Mouse (Mus musculus) forebrain, embryonic 16.5 days (tissue): Measurements from ENCODE around the gene Lmntd1. TPM values are rescaled to one million over a fixed set of nuclear protein-coding genes. Genes with fewer than 3 reads are reported as not detected.

Experiments
- ATAC-seq: fragments of 200-750 bp; cut with Nextera tagmentation; 2 replicates; pipeline ENCODE4 v1.8.0; 2017; ENCODE audit warnings: mild to moderate bottlenecking, moderate library complexity
- H3K27ac ChIP-seq: fragments of 300-500 bp; sonication (generic); 2 replicates; pipeline ENCODE4 v1.5.1; 2014; ENCODE audit warnings: low read length, control low read depth
- H3K27me3 ChIP-seq: fragments of 300-500 bp; sonication (generic); replicated peaks from 2 replicates; pipeline ENCODE4 v1.6.1; 2014; ENCODE audit warnings: low read length; ENCODE audit not compliant: control insufficient read depth, insufficient read depth
- H3K36me3 ChIP-seq: fragments of 300-500 bp; sonication (generic); 2 replicates; pipeline ENCODE4 v1.6.1; 2014; ENCODE audit not compliant: control insufficient read depth, insufficient read depth
- H3K4me1 ChIP-seq: fragments of 300-500 bp; sonication (generic); replicated peaks from 2 replicates; pipeline ENCODE4 v1.6.1; 2014; ENCODE audit warnings: low read length; ENCODE audit not compliant: control insufficient read depth, insufficient read depth
- H3K4me2 ChIP-seq: fragments of 300-500 bp; sonication (generic); 2 replicates; pipeline ENCODE4 v1.6.1; 2014; ENCODE audit warnings: mild to moderate bottlenecking, low read length, control low read depth
- H3K4me3 ChIP-seq: fragments of 300-500 bp; sonication (generic); replicated peaks from 2 replicates; pipeline ENCODE4 v1.5.1; 2014; ENCODE audit warnings: mild to moderate bottlenecking, low read length, control low read depth
- H3K9ac ChIP-seq: fragments of 300-500 bp; sonication (generic); replicated peaks from 2 replicates; pipeline ENCODE4 v1.6.1; 2014; ENCODE audit warnings: low read depth, low read length, control low read depth
- H3K9me3 ChIP-seq: fragments of 300-500 bp; sonication (generic); 2 replicates; pipeline ENCODE4 v1.6.1; 2016; ENCODE audit warnings: low read length; ENCODE audit not compliant: control insufficient read depth
- WGBS: fragments of 180-500 bp; shearing (Covaris S2); extraction: QIAGEN DNeasy Blood & Tissue Kit; methylation state at CpG from one replicate; pipeline ENCODE4 v1.1.7; 2014; 5-methylcytosine and 5-hydroxymethylcytosine counted together
- polyA plus RNA-seq: library from polyadenylated mRNA; unstranded; fragments of >200 nt; fragmentation: Nextera tagmentation; extraction: Ambion mirVana; gene quantifications from 2 replicates; pipeline ENCODE4 v1.2.1, GENCODE M21; 2015

The Lmntd1 gene
- polyA plus RNA-seq, 1 experiment from 2014 or later = 0.73 TPM

- no peak for ATAC-seq
- H3K27me3 ChIP-seq = no peaks in the 10 kb centered on the region
- no peak overlapping the region for H3K9ac ChIP-seq
- no peak overlapping the region for H3K27ac ChIP-seq
- no peak overlapping the region for H3K4me2 ChIP-seq
- 75% methylated on average over 6 of the region's 6 CpGs for WGBS
- 0 out of 2 replicates have a peak, but pooled peaks cover 3% of the 10 kb centered on the region for H3K9me3 ChIP-seq
- no peaks in the 10 kb centered on the region for H3K4me1 ChIP-seq
- H3K4me3 ChIP-seq = no peak overlapping the region
- no peaks in the 10 kb centered on the region for H3K36me3 ChIP-seq
Observed at GRCm38 (mm10) chr6:145325095-145325494, 289.0 kb downstream of the Lmntd1 start.

- ATAC-seq = no peak
- no peak overlapping the region for H3K4me2 ChIP-seq
- H3K4me3 ChIP-seq = no peak overlapping the region
- 67% methylated on average over 7 of the region's 7 CpGs for WGBS
- H3K36me3 ChIP-seq = no peaks in the 10 kb centered on the region
- H3K9ac ChIP-seq = no peak overlapping the region
- H3K27me3 ChIP-seq = no peaks in the 10 kb centered on the region
- no peak overlapping the region for H3K27ac ChIP-seq
- 0 out of 2 replicates have a peak, but pooled peaks cover 3% of the 10 kb centered on the region for H3K9me3 ChIP-seq
- no peaks in the 10 kb centered on the region for H3K4me1 ChIP-seq
Observed at GRCm38 (mm10) chr6:145324470-145324869, 289.6 kb downstream of the Lmntd1 start.

GRCm38 (mm10) chr6:145322246-145322645 lies 291.9 kb downstream of the Lmntd1 start:
- no peak overlapping the region for H3K4me2 ChIP-seq
- WGBS = 90% methylated on average over 7 of the region's 7 CpGs

GRCm38 (mm10) chr6:145320156-145320555 lies 294.0 kb downstream of the Lmntd1 start:
- Histone ChIP-seq H3K9me3 (0 out of 2 replicates have a peak, but pooled peaks cover 3% of the 10 kb centered on the region), H3K36me3 (no peaks in the 10 kb centered on the region), H3K4me2 (no peak overlapping the region), H3K9ac (no peak overlapping the region), H3K4me1 (no peaks in the 10 kb centered on the region), H3K27ac (no peak overlapping the region), H3K27me3 (no peaks in the 10 kb centered on the region), H3K4me3 (no peak overlapping the region)
- WGBS = 93% methylated on average over 10 of the region's 10 CpGs
- no peak for ATAC-seq

More at GRCm38 (mm10) chr6:145322246-145322645, 291.9 kb downstream of the Lmntd1 start:
- ATAC-seq = no peak
- Histone ChIP-seq H3K4me1 (no peaks in the 10 kb centered on the region), H3K9me3 (0 out of 2 replicates have a peak, but pooled peaks cover 3% of the 10 kb centered on the region), H3K4me3 (no peak overlapping the region), H3K36me3 (no peaks in the 10 kb centered on the region), H3K9ac (no peak overlapping the region), H3K27me3 (no peaks in the 10 kb centered on the region), H3K27ac (no peak overlapping the region)

Other genes starting within 250 kb of the Lmntd1 start
- gene Tuba3b, start 1.4 kb upstream of the Lmntd1 start, polyA plus RNA-seq = not detected in 2 replicates
- 3.4 and 4.0 TPM in 2 replicates for gene Rassf8, start 132.4 kb upstream of the Lmntd1 start, polyA plus RNA-seq